9 mouse cellular contexts compared by ENCODE assay signal in the genomic region with DNA sequence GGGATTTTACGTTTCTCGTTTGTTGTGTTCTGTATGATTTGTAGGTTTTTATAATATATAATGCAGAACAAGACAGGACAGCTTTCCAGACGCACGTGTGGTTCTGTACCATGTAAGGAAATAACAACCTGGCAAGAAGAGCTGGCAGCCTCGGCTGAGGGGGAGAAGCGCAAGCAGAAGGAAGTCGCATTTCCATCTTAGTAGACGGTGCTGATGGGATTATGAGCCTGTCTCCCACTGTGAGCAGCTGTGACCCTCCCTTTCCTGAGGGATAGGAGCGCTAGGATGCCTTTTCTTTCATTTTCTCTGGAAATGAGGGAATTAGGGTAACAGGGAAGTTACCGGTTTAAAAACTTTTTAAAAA. TPM values are rescaled to one million over a fixed set of nuclear protein-coding genes. Genes with fewer than 3 reads are reported as not detected.
DNase-seq lines count a peak whose midpoint lies in the region; ATAC-seq and TF ChIP-seq lines count a peak whose summit lies in the region.
"Had no signal": no experiment of that assay in that cellular context is flagged by ENCODE, and none has a peak within 500 bp of the region (broad histone marks: within the 10 kb centered on the region; RNA-seq: fewer than 3 reads in every experiment).

No protein-coding gene starts in this region.

- H3K9ac ChIP-seq in intestine, postnatal 0 days (ENCODE audit: low read depth, low read length) = no peak overlapping the region

- peaks cover 10% of the 10 kb centered on the region for H3K4me1 ChIP-seq in megakaryocyte, embryonic 14.5 days
- no peaks in the 10 kb centered on the region for H3K4me1 ChIP-seq in intestine, postnatal 0 days (replicated peaks; ENCODE audit: control insufficient read depth, insufficient read depth, low read length)
- no peaks in the 10 kb centered on the region; the same call in 1 of the 2 replicates for H3K4me1 ChIP-seq in small intestine, adult 2 months (ENCODE audit: control insufficient read depth, insufficient read depth, insufficient read length, low read length)

- peak overlapping the region; percentile 79 for H3K4me2 ChIP-seq in intestine, postnatal 0 days (replicated peaks; ENCODE audit: low read depth)

- H3K27ac ChIP-seq in intestine, postnatal 0 days (ENCODE audit: low read depth, low read length) = no peak overlapping the region
- H3K27ac ChIP-seq in small intestine, adult 2 months (ENCODE audit: insufficient read depth, low read depth, low read length) = no peak overlapping the region

- no peak for DNase-seq in frontal cortex, postnatal 10 days (ENCODE audit: low spot score in 2 of 2)
- no peak for DNase-seq in layer of hippocampus, adult 8-10 months (ENCODE audit: low spot score in 2 of 2)
- no peak for DNase-seq in Muller cell, postnatal 12 days (ENCODE audit: inconsistent ontology term)

- TF ChIP-seq POLR2A in small intestine, adult 2 months (IDR thresholded peaks at IDR 0.05; ENCODE audit: low read depth, low read length) = no peak

- H3K9me3 ChIP-seq in megakaryocyte, embryonic 14.5 days = peaks cover 4% of the 10 kb centered on the region; the same call in 1 of the 2 replicates
- H3K9me3 ChIP-seq in intestine, postnatal 0 days (ENCODE audit: control insufficient read depth) = no peaks in the 10 kb centered on the region

- H3K4me3 ChIP-seq in megakaryocyte, embryonic 14.5 days (replicated peaks) = peak overlapping the region; percentile 86
- H3K4me3 ChIP-seq in intestine, postnatal 0 days (ENCODE audit: low read depth, low read length) = peak overlapping the region; percentile 36
- H3K4me3 ChIP-seq in small intestine, adult 2 months (ENCODE audit: low read depth, low read length) = peak overlapping the region; percentile 59

- 3% methylated on average over 10 of the region's 10 CpGs for WGBS in intestine, postnatal 0 days
- WGBS in small intestine, adult 2 months = 2% methylated on average over 10 of the region's 10 CpGs

- peaks cover 59% of the 10 kb centered on the region for H3K27me3 ChIP-seq in megakaryocyte, embryonic 14.5 days (replicated peaks)
- H3K27me3 ChIP-seq in intestine, postnatal 0 days (replicated peaks; ENCODE audit: control insufficient read depth, insufficient read depth, low read length) = no peaks in the 10 kb centered on the region
- H3K27me3 ChIP-seq in small intestine, adult 2 months (ENCODE audit: control insufficient read depth, insufficient read depth, low read length) = 0 out of 2 replicates have a peak, but pooled peaks cover 2% of the 10 kb centered on the region

- no peak for TF ChIP-seq CTCF in intestine, postnatal 0 days (IDR thresholded peaks at IDR 0.05; ENCODE audit: low read depth)
- no peak for TF ChIP-seq CTCF in small intestine, adult 2 months (IDR thresholded peaks at IDR 0.05; ENCODE audit: extremely low read depth, insufficient read length, insufficient replicate concordance, low read depth, low read length)

- peak; percentile 70 for ATAC-seq in frontal cortex, adult (ENCODE audit: low TSS enrichment)
- no peak for ATAC-seq in megakaryocyte, adult 5-6 weeks (ENCODE audit: poor library complexity, severe bottlenecking)
- ATAC-seq in intestine, postnatal 0 days = no peak

- no peaks in the 10 kb centered on the region for H3K36me3 ChIP-seq in megakaryocyte, embryonic 14.5 days (replicated peaks; ENCODE audit: low read length)
- H3K36me3 ChIP-seq in intestine, postnatal 0 days (ENCODE audit: control insufficient read depth, insufficient read depth) = no peaks in the 10 kb centered on the region
- H3K36me3 ChIP-seq in small intestine, adult 2 months (ENCODE audit: control insufficient read depth, insufficient read depth, low read length) = no peaks in the 10 kb centered on the region

RNA-seq across cellular contexts. Expression of a gene that starts 9.3 kb away (rescaled TPM):
- 0.90 and 3.9 TPM in 2 replicates for polyA plus RNA-seq in megakaryocyte, embryonic 14.5 days (2012; ENCODE audit: insufficient read depth, low replicate concordance)
- total RNA-seq in megakaryocyte, adult 5-6 weeks (2015) = 1.8 and 2.1 TPM in 2 replicates
- total RNA-seq in megakaryocyte, adult 5-6 weeks (2017) = 2.3 and 6.6 TPM in 2 replicates
- 12.3 and 12.4 TPM in 2 replicates for polyA plus RNA-seq in intestine, postnatal 0 days (2015; fragmentation: Nextera tagmentation; extraction: Ambion mirVana)
- 17.2 and 23.9 TPM in 2 replicates for polyA plus RNA-seq in small intestine, adult 2 months (2012; rRNA removed)
- 10 to 100 TPM; 40.5 to 44.8 (median 41.6) TPM for total RNA-seq in layer of hippocampus, adult 8-10 months (2022)
- total RNA-seq: neutrophil, adult 5-6 weeks had no signal

Comparison
In these comparisons a context has a peak if more than half of its experiments do, and no peak if none do; other contexts are left out.
1. H3K4me3 ChIP-seq: peak in every context shown above with its lines; median percentile 86 in megakaryocyte, embryonic 14.5 days; 59 in small intestine, adult 2 months; 36 in intestine, postnatal 0 days.